Mouse (Mus musculus) yolk sac, embryonic 10.5 days (tissue): ENCODE measurements at regions not wholly inside any gene's neighbourhood (a gene's known extent, or its start where the extent isn't known, plus 50 kb on each side); places are given as distances from the start of the nearest gene placed in this dataset.
A peak's percentile ranks its signal among the peaks of the same experiment; 100 is the strongest.
"Not testable (repeated sequence)": the region's sequence is repeated elsewhere in the genome, so short reads cannot be mapped to it uniquely, and the experiment has no call there.

Source experiments
- DNase-seq: peaks from one replicate; pipeline ENCODE4 v3.0.0-alpha.2; 2017; ENCODE audit warnings: low spot score

- DNase-seq: no peak
These were observed 57.8 kb upstream of the Cry1 start for GRCm38 (mm10) chr10:85242701-85243100.

- DNase-seq: no peak
These were observed 58.7 kb upstream of the Cry1 start for GRCm38 (mm10) chr10:85243556-85243955.

- DNase-seq: no peak
These were observed 80.9 kb upstream of the Cry1 start for GRCm38 (mm10) chr10:85265746-85266145.

DNA sequence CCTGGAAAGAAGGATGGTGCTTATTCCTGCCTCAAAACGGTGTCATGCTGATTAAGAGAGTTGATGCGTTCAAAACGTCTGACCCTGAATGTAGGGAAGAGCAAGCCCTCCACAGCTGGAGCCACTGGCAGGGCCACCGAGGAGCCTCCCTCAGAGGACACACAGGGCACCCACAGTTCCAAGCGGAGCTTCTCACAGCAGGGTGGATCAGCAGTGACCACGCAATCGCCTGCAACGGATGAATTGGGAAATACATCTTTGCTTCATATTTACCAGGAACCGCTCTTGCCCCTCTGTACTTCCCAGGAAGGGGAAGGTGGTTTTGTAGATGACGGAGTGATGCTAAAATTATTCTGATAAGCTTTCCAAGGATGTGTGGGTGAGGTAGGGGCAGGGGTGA, 81.3 kb upstream of the Cry1 start:
- no peak for DNase-seq

GRCm38 (mm10) chr10:85266796-85267195, 81.9 kb upstream of the Cry1 start:
- DNase-seq: no peak

DNA sequence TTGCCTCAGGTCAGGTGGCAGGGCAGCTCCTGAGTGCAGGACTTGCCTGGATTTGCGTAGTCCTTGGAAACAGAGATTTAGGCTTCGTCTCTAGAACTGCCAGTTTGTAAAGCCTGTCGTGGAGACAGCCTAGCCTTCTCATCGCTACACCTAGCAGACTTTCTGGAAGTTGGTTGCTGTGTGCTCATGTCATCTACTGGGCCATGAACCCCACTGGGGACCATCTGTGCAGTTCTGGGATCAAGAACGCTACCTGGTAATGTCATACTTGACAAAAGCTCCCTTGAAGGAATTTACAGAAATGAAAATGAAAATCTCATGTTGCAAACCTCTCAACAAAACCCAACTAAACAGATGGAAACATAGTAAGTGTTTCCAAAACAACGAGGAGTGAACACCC, 85.3 kb upstream of the Cry1 start:
- DNase-seq: no peak

GRCm38 (mm10) chr10:85276793-85277192, 91.9 kb upstream of the Cry1 start:
- DNase-seq: no peak

- DNase-seq: no peak
These were observed 94.7 kb upstream of the Btbd11 start for GRCm38 (mm10) chr10:85291733-85292476.

DNA sequence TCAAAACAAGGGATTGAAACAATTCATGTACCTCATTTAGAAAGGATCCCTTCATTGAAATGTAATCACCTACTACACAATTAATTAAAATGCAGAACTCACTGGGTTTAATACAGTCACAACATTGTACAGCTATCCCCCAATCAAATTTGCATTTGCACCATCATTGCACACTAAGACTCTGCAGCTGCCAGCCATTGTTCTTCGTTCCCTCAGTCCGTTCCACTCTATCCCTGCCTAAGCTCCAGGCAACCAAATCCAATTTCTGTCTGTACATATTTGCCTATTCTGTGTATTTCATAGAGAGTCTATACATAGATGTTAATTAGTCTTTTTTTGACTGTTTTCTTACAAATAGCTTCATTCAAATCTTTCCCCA, 94.1 kb upstream of the Btbd11 start:
- DNase-seq: no peak

DNA sequence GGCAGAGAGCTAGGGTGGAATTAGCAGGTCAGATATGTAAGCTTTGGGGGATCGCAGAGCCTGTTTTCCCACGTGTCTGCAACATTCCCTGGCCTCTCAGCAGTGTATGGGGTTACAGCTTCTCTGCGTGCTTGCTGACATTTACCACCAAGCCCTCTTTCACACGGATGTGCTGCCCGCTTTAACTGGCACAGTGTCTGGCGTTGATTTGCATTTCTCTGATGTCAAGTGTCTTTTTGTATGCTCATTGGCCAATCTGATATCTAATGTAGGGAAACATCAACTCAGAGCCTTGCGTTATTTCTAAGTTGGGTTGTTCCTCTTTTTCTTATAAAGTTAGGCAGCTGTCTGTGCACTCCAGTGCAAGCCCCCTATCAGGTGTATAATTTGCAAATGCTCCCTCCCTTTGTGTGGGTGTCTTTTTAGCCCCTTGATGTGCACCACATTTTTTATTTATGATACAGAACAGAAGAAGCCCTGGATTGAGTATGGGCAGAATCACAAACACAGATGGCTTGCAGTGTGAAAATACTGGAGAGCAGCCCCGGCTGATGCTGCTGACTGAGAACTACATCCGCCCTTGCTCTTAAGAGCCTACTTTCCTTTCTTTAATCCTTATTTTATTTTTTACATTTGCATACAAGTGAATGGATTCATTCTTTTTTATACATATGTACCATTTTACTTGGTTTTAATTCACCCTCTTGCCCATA, 93.4 kb upstream of the Btbd11 start:
- DNase-seq: no peak

DNA sequence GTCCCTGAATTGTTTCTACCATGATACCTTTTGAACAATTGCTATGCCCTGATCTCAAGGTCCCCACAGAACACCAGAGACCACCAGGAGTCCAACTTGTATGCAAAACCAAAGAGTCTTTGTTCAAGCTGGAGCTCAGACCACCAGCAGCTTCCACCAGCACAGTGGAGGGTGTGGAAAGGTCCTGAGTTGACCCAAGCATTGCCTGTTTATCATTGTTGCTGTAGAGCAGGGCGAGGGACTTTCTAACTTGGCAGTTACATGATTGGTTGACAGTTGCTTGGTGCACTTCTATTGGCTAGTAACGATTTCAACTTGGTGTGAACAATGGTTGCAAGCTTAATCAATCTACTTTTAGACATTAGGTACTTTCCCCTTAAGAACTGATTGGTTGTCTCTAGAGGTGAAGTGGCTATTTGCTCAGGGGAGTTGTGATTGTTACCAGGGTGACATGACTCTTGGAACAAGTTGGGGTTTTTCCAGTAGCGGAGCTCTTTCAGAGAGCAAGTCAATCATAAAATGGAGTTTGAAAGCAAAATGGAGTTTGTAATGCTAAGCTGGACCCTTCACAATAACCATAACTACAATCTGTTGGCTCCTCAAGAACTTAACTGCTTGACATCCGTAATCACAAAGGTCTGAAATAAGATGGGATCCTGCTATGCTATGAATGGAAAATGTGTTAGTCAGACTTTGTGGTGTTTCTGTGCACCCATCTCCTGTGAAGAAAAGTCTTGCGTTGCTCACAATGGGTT, 91.3 kb upstream of the Btbd11 start:
- DNase-seq: no peak

DNA sequence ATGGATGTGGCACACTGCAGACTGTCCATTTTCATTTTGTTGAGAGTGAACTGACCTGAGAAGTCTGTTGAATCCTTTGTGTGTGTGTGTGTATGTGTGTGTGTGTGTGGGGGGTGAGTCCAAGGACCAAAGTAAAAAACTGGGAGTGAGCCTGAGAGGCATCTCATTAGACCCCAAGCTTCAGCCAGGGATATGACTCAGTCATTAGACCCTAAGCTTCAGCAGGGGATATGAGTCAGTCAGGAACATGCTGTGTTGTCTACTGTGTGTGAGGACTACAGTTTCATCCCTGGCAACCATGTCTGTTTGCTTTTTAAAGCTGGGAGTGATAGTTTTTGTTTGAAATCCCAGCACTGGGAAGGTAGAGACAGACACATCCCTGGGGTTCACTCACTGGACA, 74.8 kb upstream of the Btbd11 start:
- DNase-seq: no peak

DNA sequence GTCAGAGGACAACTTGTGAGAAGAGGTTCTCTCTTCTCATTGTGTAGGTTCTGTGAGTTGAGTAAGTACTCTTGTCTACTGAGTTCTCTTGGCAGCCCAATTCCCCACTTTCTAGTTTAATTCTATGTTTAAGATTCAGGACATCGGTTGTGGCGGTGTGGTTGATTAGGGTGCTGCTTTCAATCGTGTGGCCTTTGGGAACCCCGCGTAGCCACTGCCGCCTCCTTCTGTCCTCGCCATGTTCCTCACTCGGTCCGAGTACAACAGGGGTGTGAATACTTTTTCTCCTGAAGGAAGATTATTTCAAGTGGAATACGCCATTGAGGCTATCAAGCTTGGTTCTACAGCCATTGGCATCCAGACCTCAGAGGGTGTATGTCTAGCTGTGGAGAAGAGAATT, 73.3 kb upstream of the Btbd11 start:
- not testable (repeated sequence) for DNase-seq

- DNase-seq: no peak
These were observed 65.6 kb upstream of the Btbd11 start for GRCm38 (mm10) chr10:85320971-85321370.

DNA sequence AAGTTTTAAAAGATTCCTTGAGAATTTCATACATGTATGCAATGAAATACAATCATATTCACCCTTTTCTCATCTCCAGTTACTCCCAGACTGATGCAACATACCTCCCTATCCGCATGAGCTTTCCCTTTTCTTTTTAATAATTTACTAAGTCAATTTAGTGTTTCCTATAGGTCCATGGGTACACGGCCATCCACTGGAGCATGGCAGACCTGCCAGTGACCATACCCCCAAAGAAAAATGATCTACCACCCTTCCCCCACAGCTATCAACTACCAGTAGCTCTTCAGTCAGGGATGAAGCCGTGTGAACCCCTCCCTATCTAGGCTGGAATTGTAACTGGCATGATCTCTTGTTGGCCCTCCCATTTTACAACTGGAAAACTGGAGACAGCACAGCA, 64.3 kb upstream of the Btbd11 start:
- no peak for DNase-seq

- DNase-seq: no peak
These were observed 57.2 kb upstream of the Btbd11 start for GRCm38 (mm10) chr10:85329382-85329781.

GRCm38 (mm10) chr10:85330938-85331691, 55.5 kb upstream of the Btbd11 start:
- peak; percentile 76 for DNase-seq
